Mouse (Mus musculus) embryonic facial prominence, embryonic 15.5 days (tissue): ENCODE results near the gene Prepl. TPM values are rescaled to one million over a fixed set of nuclear protein-coding genes. Genes with fewer than 3 reads are reported as not detected.

Experiments used
- ATAC-seq: fragments of 200-750 bp; cut with Nextera tagmentation; 2 replicates; pipeline ENCODE4 v1.8.0; 2017; ENCODE audit warnings: low read depth, moderate TSS enrichment; ENCODE audit not compliant: insufficient number of reproducible peaks, low FRiP score, low TSS enrichment
- H3K27ac ChIP-seq: fragments of 300-500 bp; sonication (generic); replicated peaks from 2 replicates; pipeline ENCODE4 v1.5.1; 2015; ENCODE audit warnings: mild to moderate bottlenecking, inconsistent platforms
- H3K27me3 ChIP-seq: fragments of 300-500 bp; sonication (generic); 2 replicates; pipeline ENCODE4 v1.6.1; 2015; ENCODE audit warnings: inconsistent platforms
- H3K36me3 ChIP-seq: fragments of 300-500 bp; sonication (generic); 2 replicates; pipeline ENCODE4 v1.6.1; 2015; ENCODE audit warnings: mild to moderate bottlenecking, inconsistent platforms
- H3K4me1 ChIP-seq: fragments of 300-500 bp; sonication (generic); 2 replicates; pipeline ENCODE4 v1.6.1; 2015; ENCODE audit warnings: inconsistent platforms
- H3K4me2 ChIP-seq: fragments of 300-500 bp; sonication (generic); replicated peaks from 2 replicates; pipeline ENCODE4 v1.6.1; 2015; ENCODE audit warnings: mild to moderate bottlenecking, inconsistent platforms
- H3K4me3 ChIP-seq: fragments of 300-500 bp; sonication (generic); replicated peaks from 2 replicates; pipeline ENCODE4 v1.5.1; 2015; ENCODE audit warnings: mild to moderate bottlenecking, inconsistent platforms
- H3K9ac ChIP-seq: fragments of 300-500 bp; sonication (generic); 2 replicates; pipeline ENCODE4 v1.6.1; 2015; ENCODE audit warnings: inconsistent platforms
- H3K9me3 ChIP-seq: fragments of 300-500 bp; sonication (generic); replicated peaks from 2 replicates; pipeline ENCODE4 v1.6.1; 2016; ENCODE audit warnings: inconsistent platforms
- WGBS: fragments of 180-500 bp; shearing (Covaris S2); methylation state at CpG from one replicate; pipeline ENCODE4 v1.1.7; 2015; 5-methylcytosine and 5-hydroxymethylcytosine counted together
- polyA plus RNA-seq: library from polyadenylated mRNA; unstranded; fragments of >200 nt; fragmentation: Nextera tagmentation; extraction: Ambion mirVana; gene quantifications from 2 replicates; pipeline ENCODE4 v1.2.1, GENCODE M21; 2015

Prepl gene
- polyA plus RNA-seq, result 31.9 and 35.4 TPM in 2 replicates

GRCm38 (mm10) chr17:85090120-85091099, at the start of gene Prepl, which contains the start of gene Camkmt:
Gene Prepl, minus strand, starts transcription at chr17:85090241.
Gene Camkmt, plus strand, starts transcription at chr17:85090552.
- Histone ChIP-seq H3K4me1 (peaks cover 12% of the 10 kb centered on the region), H3K4me2 (peak within 1 kb of the TSS; percentile 68), H3K36me3 (no peaks in the 10 kb centered on the region), H3K27ac (peak within 1 kb of the TSS; percentile 83), H3K9me3 (no peaks in the 10 kb centered on the region), H3K27me3 (no peaks in the 10 kb centered on the region), H3K9ac (peak within 1 kb of the TSS; percentile 56), H3K4me3 (peak within 1 kb of the TSS; percentile 77)
- WGBS, result under 1% methylated on average over 63 of the region's 63 CpGs
- peak; percentile 98 for ATAC-seq

GRCm38 (mm10) chr17:85138393-85138792, 48.4 kb upstream of the Prepl start:
- no peak overlapping the region for H3K4me2 ChIP-seq
- WGBS, result 85% methylated on average over 1 of the region's 1 CpGs
- H3K9ac ChIP-seq, result no peak overlapping the region
- H3K27ac ChIP-seq, result no peak overlapping the region
- no peaks in the 10 kb centered on the region for H3K27me3 ChIP-seq
- H3K4me3 ChIP-seq, result no peak overlapping the region
- H3K4me1 ChIP-seq, result no peaks in the 10 kb centered on the region
- H3K36me3 ChIP-seq, result no peaks in the 10 kb centered on the region
- H3K9me3 ChIP-seq, result no peaks in the 10 kb centered on the region
- no peak for ATAC-seq

DNA sequence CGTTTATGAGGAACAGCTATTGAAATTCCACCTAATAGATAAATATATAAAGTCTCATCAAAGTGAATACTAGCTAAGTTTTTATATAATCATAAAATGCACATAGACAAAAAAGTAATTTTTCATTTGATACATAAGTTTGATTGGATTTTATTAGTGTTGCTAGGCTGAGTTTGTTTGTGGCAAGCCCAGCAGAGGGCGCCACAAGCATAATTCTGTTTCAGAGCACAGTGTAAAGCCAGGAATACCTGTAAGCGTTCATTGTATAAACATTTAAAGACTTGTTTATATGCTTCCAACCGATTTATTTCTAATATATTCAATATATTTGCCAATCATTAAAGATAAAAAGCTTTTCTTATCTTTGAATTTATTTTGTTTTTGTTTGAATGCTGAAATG, 26.6 kb upstream of the Prepl start:
- Histone ChIP-seq H3K4me2 (no peak overlapping the region), H3K4me1 (no peaks in the 10 kb centered on the region), H3K36me3 (no peaks in the 10 kb centered on the region), H3K4me3 (no peak overlapping the region), H3K9me3 (no peaks in the 10 kb centered on the region), H3K9ac (no peak overlapping the region), H3K27ac (no peak overlapping the region), H3K27me3 (no peaks in the 10 kb centered on the region)
- ATAC-seq, result no peak
- 30% methylated on average over 4 of the region's 4 CpGs for WGBS

DNA sequence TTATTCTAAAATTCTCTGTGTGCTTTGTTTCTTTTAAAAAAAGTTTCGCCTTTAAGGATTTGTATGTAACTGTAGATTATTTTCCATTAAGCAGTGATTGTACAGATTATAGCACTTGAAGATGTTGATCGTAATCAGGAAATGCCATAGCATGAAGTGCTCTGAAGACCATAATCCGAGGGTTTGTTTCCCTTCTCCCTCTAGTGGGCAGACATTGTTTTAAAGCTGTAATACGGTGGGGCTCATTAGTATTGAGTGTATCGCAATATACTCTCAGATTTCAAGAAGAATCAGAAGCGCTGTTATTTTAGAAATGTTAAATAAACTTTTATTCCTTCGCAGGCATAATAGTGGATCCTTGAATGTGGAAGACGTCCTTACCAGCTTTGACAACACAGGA, 23.4 kb upstream of the Prepl start:
- H3K4me1 ChIP-seq, result no peaks in the 10 kb centered on the region
- H3K4me3 ChIP-seq, result no peak overlapping the region
- no peaks in the 10 kb centered on the region for H3K36me3 ChIP-seq
- no peaks in the 10 kb centered on the region for H3K9me3 ChIP-seq
- H3K27me3 ChIP-seq, result no peaks in the 10 kb centered on the region
- H3K27ac ChIP-seq, result no peak overlapping the region
- no peak for ATAC-seq
- 77% methylated on average over 8 of the region's 8 CpGs for WGBS
- no peak overlapping the region for H3K4me2 ChIP-seq
- H3K9ac ChIP-seq, result no peak overlapping the region

- H3K9ac ChIP-seq, result no peak overlapping the region
- H3K27me3 ChIP-seq, result no peaks in the 10 kb centered on the region
- H3K9me3 ChIP-seq, result no peaks in the 10 kb centered on the region
- H3K4me1 ChIP-seq, result no peaks in the 10 kb centered on the region
- WGBS, result 95% methylated on average over 1 of the region's 1 CpGs
- ATAC-seq, result no peak
- H3K36me3 ChIP-seq, result no peaks in the 10 kb centered on the region
- H3K4me2 ChIP-seq, result no peak overlapping the region
- no peak overlapping the region for H3K4me3 ChIP-seq
- no peak overlapping the region for H3K27ac ChIP-seq
Observed at GRCm38 (mm10) chr17:85110640-85111039, 20.6 kb upstream of the Prepl start.

DNA sequence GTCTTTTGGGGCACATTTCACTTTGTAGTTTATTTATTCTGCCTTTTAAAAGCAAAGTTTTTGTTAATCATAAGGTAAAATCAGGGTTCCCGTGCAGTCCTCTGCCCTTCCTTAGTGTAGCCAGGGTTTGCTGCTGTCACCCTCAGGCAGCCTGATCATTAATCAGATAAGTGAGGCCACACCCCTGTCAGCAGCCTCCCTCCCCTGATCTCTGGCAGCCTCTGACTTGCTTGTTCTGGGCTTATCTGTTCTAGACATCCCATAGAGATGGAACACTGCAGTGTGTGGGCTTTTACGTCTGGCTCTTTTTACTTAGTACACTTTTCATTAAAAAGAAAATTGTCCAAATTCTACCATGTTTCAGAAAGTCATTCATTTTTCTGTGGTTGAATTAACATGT, 13.3 kb upstream of the Prepl start:
- no peak overlapping the region for H3K4me3 ChIP-seq
- no peaks in the 10 kb centered on the region for H3K4me1 ChIP-seq
- WGBS, result 40% methylated on average over 2 of the region's 2 CpGs
- H3K27me3 ChIP-seq, result no peaks in the 10 kb centered on the region
- H3K27ac ChIP-seq, result no peak overlapping the region
- ATAC-seq, result no peak
- H3K36me3 ChIP-seq, result peaks cover 10% of the 10 kb centered on the region
- H3K9ac ChIP-seq, result no peak overlapping the region
- 0 out of 2 replicates have a peak, but pooled peaks cover 3% of the 10 kb centered on the region for H3K9me3 ChIP-seq
- no peak overlapping the region for H3K4me2 ChIP-seq

GRCm38 (mm10) chr17:85101751-85102150, 11.7 kb upstream of the Prepl start:
- WGBS, result 79% methylated on average over 7 of the region's 7 CpGs
- Histone ChIP-seq H3K27ac (no peak overlapping the region), H3K4me1 (no peaks in the 10 kb centered on the region), H3K9ac (no peak overlapping the region), H3K36me3 (peaks cover 19% of the 10 kb centered on the region), H3K4me3 (no peak overlapping the region), H3K9me3 (0 out of 2 replicates have a peak, but pooled peaks cover 3% of the 10 kb centered on the region), H3K4me2 (no peak overlapping the region), H3K27me3 (no peaks in the 10 kb centered on the region)
- ATAC-seq, result no peak

DNA sequence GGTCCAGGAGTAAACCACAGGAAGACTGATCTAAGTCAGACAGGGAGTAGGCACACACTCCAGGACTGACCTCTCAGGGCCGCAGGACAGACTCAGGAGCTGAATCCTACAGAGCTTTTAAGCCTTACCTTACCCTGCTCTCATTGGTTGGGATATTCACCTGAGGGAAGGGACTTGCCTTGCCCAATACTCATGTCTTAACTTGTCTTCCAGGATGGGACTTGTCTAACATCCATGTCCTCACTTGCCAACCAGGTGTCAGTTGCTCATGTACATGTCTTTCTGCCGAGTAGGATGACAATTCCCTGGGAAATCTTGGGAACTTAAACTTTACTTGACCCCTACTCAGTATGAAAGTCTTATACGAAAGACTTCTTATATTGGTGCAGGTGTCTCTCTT, 10.2 kb upstream of the Prepl start:
- Histone ChIP-seq H3K4me2 (no peak overlapping the region), H3K4me3 (no peak overlapping the region), H3K4me1 (no peaks in the 10 kb centered on the region), H3K27me3 (no peaks in the 10 kb centered on the region), H3K36me3 (peaks cover 19% of the 10 kb centered on the region), H3K9ac (no peak overlapping the region), H3K9me3 (0 out of 2 replicates have a peak, but pooled peaks cover 3% of the 10 kb centered on the region), H3K27ac (no peak overlapping the region)
- ATAC-seq, result no peak
- WGBS, result 74% methylated on average over 3 of the region's 3 CpGs

DNA sequence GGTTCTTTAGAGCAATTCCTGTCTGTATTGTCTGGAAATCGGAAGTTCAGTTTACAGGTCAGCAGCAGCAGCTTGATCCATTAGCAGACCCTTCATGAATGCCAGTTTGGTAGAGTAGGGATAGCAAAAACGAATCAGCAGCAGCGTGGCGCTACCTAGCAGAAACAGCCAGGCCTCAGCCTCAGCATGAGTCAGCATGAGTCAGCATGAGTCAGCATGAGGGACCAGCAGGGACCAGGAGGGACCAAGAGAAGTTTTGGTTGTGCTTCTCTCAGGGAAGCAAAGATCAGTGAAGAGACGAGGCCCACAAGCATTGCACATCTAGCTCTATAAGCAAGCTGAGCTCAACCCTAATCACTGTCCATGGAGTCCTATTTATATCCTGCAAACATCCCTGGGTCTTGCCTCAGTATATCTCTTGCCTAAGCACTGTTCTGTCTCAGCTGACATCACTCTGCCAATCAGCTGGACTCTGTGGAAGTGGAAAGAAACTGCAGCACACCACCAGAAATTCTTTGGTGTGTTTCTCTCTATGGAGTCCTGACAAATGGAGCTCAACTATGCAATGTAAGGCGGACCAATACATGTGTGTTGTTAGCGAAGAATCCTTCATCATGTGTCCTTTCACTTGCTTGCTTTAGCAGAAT, 8.8 kb upstream of the Prepl start:
- Histone ChIP-seq H3K4me1 (no peaks in the 10 kb centered on the region), H3K4me2 (no peak overlapping the region), H3K36me3 (peaks cover 19% of the 10 kb centered on the region), H3K27ac (no peak overlapping the region), H3K9ac (no peak overlapping the region), H3K27me3 (no peaks in the 10 kb centered on the region), H3K9me3 (0 out of 2 replicates have a peak, but pooled peaks cover 3% of the 10 kb centered on the region), H3K4me3 (no peak overlapping the region)
- 90% methylated on average over 7 of the region's 7 CpGs for WGBS
- no peak for ATAC-seq

- Histone ChIP-seq H3K27ac (no peak overlapping the region), H3K4me3 (no peak overlapping the region), H3K9ac (no peak overlapping the region), H3K36me3 (peaks cover 19% of the 10 kb centered on the region), H3K9me3 (0 out of 2 replicates have a peak, but pooled peaks cover 3% of the 10 kb centered on the region), H3K4me2 (no peak overlapping the region), H3K4me1 (peaks cover 4% of the 10 kb centered on the region), H3K27me3 (no peaks in the 10 kb centered on the region)
- ATAC-seq, result no peak
- 87% methylated on average over 3 of the region's 3 CpGs for WGBS
Observed at GRCm38 (mm10) chr17:85096396-85096795, 6.4 kb upstream of the Prepl start.

GRCm38 (mm10) chr17:85091762-85092161, 1.7 kb upstream of the Prepl start:
- H3K9ac ChIP-seq, result no peak overlapping the region
- no peak for ATAC-seq
- 92% methylated on average over 6 of the region's 6 CpGs for WGBS

More at GRCm38 (mm10) chr17:85091762-85092161, 1.7 kb upstream of the Prepl start:
- no peaks in the 10 kb centered on the region for H3K27me3 ChIP-seq
- H3K4me2 ChIP-seq, result peak overlapping the region; percentile 68
- peak overlapping the region; percentile 77 for H3K4me3 ChIP-seq
- peaks cover 12% of the 10 kb centered on the region for H3K4me1 ChIP-seq
- H3K9me3 ChIP-seq, result no peaks in the 10 kb centered on the region
- H3K27ac ChIP-seq, result no peak overlapping the region
- no peaks in the 10 kb centered on the region for H3K36me3 ChIP-seq
